Mouse (Mus musculus) mouse embryonic stem cell (cell line): Measurements from ENCODE around the gene Tjp2.

Source experiments
- in situ Hi-C, 2 experiments: fragments of 300-500 bp; cut with MboI; formaldehyde crosslinking; loops; 1 replicate in 1 of 2; 3 replicates in 1 of 2; pipeline ENCODE4 v1.14.3; 2019 to 2020; ENCODE audit warnings: low sequenced_read_pairs in 2 of 2, low pct_unique_long_range_greater_than_20kb in 1 of 2, mixed read lengths in 1 of 2; ENCODE audit not compliant: unreplicated experiment in 1 of 2

Tjp2 gene

DNA sequence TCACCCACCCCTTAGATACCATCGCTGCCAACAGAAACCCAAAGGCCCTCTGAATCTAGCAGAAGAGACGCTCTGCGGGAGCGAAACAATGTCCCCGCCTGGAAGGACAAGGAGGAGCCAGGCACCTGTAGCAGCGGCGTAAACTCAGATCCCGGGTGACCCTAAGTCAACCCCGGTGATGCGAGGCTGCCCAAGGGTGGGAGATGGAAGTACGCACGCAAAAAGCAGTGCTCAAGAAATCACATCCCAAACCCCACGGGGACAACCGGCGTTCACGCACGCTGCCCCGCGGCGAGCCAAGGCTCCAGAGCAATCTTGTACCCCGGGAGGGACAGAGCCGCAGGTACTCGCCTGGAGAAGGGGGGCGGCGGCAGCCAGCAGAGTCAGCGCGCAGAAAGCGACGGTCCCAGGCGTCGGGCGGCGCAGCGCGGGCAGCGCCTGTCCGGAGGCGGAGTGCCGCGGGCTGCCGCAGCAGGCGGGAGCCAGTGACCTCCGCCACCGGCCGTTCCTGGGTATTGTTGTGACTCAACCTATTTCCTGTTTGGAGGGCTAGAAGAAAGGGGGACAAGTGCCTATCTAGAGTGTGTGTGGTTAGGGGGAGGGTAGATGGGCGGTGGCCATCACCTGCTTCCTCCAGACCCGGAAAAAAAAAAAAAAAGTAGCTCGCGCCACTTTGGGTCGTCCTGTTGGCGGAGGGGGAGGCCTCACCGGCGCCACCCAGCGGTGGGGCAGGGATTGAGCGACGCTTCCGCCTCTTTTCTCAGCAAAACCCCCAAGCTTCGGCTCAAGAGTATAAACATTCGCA is at the start of gene Tjp2:
Tjp2 (minus strand) TSS at position 531 of the 805 bp plus-strand sequence.
- in situ Hi-C loops, result no loop called here

GRCm38 (mm10) chr19:24274281-24274680 is 49.5 kb upstream of the Tjp2 start:
- in situ Hi-C loops, result loop anchor here in 1 of 2 experiments (25.0 kb wide), 1 partner anchor 412 kb away; no protein-coding TSS in a partner anchor

DNA sequence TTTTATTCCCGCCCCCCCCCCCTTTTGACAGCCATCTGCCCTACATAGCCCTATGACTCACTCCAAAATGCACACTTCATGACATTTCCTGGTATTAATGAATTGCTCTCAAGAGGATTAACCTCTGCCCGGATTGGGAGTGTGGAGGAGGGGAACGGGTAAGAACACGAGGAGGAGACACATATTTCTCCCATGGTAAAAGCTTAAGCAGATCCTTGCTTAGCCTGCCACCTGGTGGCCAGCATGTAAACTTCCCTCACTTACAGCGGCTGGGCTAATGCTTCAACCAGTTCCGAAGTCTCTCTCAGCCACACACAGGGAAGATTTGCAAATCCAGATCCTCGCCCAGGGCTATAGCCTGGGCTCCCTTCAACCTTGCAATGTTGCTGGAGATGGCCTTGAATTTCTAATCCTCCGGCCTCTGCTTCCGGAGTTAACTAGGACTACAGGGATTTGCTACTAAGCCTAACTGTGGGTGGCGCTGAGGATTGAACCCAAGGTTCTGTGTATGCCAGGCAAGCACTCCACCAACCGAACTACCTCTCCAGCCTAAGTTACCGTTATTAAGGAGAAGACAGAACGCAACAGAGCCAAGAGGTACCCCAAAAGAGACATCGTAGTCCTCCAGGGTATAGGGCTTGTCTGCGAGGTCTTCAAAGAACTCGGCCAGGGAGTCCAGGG is 47.1 kb upstream of the Tjp2 start:
- in situ Hi-C loops, result loop anchor here in 1 of 2 experiments (25.0 kb wide), 1 partner anchor 410 kb away; no protein-coding TSS in a partner anchor

DNA sequence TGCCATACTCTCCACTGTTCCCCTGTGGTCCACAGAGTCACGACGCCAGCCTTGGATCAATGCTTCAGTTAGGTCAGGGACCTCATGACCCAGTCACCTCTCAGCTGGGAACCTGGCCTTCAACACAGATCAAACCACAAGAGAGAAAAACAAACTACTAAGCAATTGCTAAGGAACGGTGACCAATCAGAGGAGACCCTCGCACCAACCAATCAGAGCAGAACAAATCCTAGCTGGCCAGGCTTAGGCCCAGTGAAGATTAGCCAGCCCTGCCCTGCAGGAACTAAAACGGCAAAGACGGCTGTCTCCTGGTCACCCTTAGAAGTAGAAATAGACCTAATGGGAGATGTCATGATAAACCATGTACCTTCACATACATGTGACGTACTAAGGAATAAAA is 46.5 kb upstream of the Tjp2 start:
- in situ Hi-C loops, result loop anchor here in 1 of 2 experiments (25.0 kb wide), 1 partner anchor 409 kb away; no protein-coding TSS in a partner anchor

DNA sequence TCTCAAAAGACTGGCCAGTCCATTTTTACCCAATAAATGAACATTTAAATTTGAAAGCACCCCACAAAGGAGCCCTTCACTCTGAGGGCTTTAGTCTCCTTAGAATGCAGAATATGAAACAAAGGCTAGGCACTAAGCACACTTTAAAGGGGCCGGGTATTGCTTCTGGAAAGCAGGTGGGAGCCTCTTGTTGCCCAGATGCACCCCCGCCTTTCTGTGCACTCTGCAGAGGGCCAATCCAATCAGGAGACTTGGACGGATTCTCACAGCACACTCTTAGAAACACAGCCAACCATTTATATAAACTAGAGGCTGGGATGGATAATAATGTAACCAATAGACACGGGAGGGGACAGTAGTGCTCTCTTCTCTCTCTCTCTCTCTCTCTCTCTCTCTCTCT is 43.7 kb upstream of the Tjp2 start:
- in situ Hi-C loops, result loop anchor here in 1 of 2 experiments (25.0 kb wide), 1 partner anchor 406 kb away; no protein-coding TSS in a partner anchor

GRCm38 (mm10) chr19:24266046-24266830 is 41.4 kb upstream of the Tjp2 start:
- in situ Hi-C loops, result loop anchor here in 1 of 2 experiments (25.0 kb wide), 1 partner anchor 404 kb away; no protein-coding TSS in a partner anchor

GRCm38 (mm10) chr19:24264991-24265390 is 40.2 kb upstream of the Tjp2 start:
- in situ Hi-C loops, result loop anchor here in 1 of 2 experiments (25.0 kb wide), 1 partner anchor 403 kb away; no protein-coding TSS in a partner anchor

DNA sequence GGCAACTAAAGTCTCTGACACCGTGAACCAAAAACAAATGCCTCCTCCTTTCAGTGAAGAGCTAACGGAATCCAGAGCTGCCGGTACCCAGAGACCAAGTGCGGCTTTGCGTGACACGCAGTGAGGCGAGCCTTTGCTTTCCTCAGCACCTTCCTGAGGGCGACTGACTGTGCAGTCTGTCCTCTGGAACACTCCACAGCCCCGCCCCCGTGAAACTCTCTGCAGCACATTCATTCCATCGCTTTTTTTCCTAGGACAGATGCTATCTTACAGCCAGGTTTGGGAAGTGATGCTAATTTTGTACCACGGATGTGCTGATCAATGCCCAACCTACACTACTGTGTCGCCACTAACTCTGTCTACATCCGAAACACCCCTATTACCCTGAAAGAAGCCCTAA is 37.9 kb upstream of the Tjp2 start:
- in situ Hi-C loops, result loop anchor here in 1 of 2 experiments (25.0 kb wide), 1 partner anchor 400 kb away; no protein-coding TSS in a partner anchor

- in situ Hi-C loops, result loop anchor here in 1 of 2 experiments (25.0 kb wide), 1 partner anchor 397 kb away; no protein-coding TSS in a partner anchor
These were observed 34.8 kb upstream of the Tjp2 start for GRCm38 (mm10) chr19:24259390-24260351.

DNA sequence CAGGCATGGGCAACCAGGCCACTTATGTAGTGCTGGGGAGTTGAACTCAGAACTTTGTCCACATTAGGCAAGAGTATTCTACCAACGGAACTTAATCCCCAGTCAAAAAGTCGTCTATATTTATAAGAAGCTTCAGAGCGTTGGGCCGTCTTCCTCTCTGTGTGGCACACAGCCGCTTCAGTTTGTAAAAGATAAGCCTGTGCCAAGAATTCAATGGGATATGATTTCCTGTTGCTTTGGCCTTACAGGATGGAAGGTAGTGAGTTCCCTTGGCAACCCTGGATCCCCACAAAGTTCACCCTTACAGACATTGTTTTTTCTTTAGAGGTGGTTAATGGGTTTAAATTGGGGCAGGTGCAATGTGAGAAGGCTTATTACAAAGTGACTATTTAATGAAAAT is 33.5 kb upstream of the Tjp2 start:
- in situ Hi-C loops, result loop anchor here in 1 of 2 experiments (25.0 kb wide), 1 partner anchor 396 kb away; no protein-coding TSS in a partner anchor

GRCm38 (mm10) chr19:24257962-24258361 is 33.1 kb upstream of the Tjp2 start:
- in situ Hi-C loops, result loop anchor here in 1 of 2 experiments (25.0 kb wide), 1 partner anchor 396 kb away; no protein-coding TSS in a partner anchor

DNA sequence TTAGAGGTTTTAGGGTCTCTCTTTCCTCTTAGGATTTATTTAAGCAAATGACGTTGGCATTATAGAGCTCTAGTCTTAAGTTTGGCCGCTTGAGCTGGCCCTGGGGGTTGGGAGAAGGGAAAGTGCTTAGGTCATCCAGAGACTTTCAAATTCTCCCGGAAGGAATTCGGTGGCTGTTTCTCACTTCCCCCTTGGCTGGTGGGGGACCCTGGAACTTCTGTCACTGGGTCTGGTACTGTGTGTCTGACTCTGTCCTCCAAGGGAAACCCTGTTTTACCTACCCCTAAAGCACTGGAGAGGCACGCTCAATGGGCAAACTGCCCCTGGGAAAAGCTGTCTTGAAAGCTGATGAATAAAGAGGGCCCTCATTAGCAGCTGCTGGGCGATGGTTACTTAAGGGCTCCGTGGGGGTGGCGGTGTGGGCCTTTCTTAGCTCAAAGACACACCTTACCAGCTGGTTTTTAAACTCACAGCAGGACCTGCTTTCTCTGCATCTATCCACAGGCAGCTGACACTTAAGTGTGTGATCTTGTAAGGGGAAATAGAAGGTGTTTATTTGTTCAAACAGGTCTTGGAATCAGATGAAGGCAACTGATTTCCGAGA is 28.9 kb upstream of the Tjp2 start:
- in situ Hi-C loops, result loop anchor here in 1 of 2 experiments (25.0 kb wide), 1 partner anchor 391 kb away; no protein-coding TSS in a partner anchor

DNA sequence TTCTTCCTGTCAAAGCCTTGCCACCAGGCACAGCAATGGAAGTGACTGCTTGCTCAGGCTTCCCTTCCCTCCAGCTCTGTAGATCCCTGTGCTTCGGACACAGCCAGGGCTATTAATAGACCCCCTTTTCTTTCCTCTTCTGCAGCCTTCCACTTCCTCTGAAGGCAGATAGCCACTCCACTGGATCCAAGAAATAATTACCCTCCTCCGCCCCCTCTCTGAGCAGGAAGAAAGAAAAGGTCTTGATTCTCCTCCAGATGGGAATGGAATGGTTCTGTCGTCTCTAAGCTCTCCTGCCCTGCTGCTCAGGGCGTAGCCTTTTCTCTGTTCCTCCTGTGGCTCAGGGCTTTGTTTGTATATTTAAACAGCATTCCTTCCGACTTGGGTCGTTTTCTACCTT is 27.0 kb upstream of the Tjp2 start:
- in situ Hi-C loops, result loop anchor here in 1 of 2 experiments (25.0 kb wide), 1 partner anchor 390 kb away; no protein-coding TSS in a partner anchor

DNA sequence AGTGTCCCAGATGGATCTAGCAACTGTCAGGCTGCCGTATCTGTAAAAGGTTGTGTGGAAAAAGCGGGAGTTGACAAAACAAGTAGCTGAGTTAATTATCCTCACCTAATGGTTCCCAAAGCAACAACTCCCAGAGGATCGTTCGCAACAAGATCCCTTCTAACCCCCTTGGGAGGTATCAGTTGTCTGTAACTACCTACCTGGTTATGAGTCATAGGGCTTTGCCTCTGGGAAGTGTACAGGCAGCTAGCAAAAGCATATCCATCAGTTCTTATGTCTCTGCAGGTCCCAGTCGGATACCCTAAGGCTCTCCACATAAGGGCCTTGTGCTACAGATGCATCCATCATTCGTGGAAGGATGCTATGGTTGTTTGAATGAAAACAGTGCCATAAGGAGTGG is 18.5 kb upstream of the Tjp2 start:
- in situ Hi-C loops, result no loop called here

- in situ Hi-C loops, result no loop called here
These were observed 17.1 kb upstream of the Tjp2 start for GRCm38 (mm10) chr19:24241799-24242546.

GRCm38 (mm10) chr19:24241271-24241670 is 16.4 kb upstream of the Tjp2 start:
- in situ Hi-C loops, result no loop called here
